Mouse (Mus musculus): Measurements from ENCODE around the gene Fabp3.

GRCm38 (mm10) chr4:130282856-130283255 is 25.5 kb upstream of the Fabp3 start:
- TF ChIP-seq CTCF (IDR thresholded peaks at IDR 0.05; ENCODE audit: extremely low read depth, insufficient read length, insufficient replicate concordance, low read depth, low read length) (no peak), POLR2A (IDR thresholded peaks at IDR 0.05; ENCODE audit: low read depth, low read length) (no peak)
